Mouse (Mus musculus): ENCODE measurements around the gene Polg2. TPM values are rescaled to one million over a fixed set of nuclear protein-coding genes. Genes with fewer than 3 reads are reported as not detected.

The Polg2 gene
- total and polyA plus RNA-seq, 3 experiments = 12.1 to 12.5 (median 12.3) TPM

DNA sequence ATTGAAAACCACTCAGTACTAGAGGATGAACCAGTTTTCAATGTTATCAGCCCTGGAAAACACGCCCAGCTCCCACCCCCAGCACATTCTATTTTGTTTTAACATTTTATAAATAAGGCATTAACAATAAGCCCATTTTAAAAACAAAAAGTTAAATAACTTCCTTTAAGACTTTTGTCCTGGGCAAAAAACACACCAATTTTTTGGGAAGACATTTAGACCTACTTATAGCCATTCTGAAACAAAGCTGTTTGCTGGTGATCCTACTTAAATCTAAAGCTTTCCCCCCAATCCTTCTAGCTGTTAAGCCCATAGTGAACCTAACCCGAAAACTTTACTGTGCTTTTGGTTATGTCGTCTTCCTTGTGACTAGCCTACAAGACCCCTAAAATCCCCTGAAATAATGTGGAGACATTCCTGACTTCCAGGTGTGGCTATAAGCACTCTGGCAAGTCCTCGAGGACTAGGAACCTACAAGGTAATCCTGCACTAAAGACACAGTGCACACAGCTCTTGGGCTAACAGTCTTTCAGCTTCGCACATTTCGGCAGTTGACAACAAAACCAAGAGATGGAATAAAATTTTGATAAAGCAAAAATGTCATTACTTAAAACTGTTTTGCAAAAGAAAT is 1.4 kb upstream of the Polg2 start:
- dilution Hi-C loops (cut with MboI; ENCODE audit: extremely low pct_ligation_motif_present, extremely low pct_unique_long_range_greater_than_20kb, low sequenced_read_pairs) = no loop called here
- Histone ChIP-seq H3K27ac (ENCODE audit: insufficient read depth, low read depth) (no peak overlapping the region), H3K4me1 (ENCODE audit: control insufficient read depth in 1 of 2, insufficient read depth in 2 of 2) (peaks cover 4 to 63% of the 10 kb centered on the region in 2 experiments; a peak in 2 of 4 replicates), H3K9ac (ENCODE audit: insufficient read depth, low read depth) (no peak overlapping the region), H3K4me3 (replicated peaks in 1 of 3; ENCODE audit: low read depth in 2 of 3, low read length in 2 of 3, poor library complexity in 1 of 3) (no peak overlapping the region), H3K36me3 (replicated peaks in 1 of 2; ENCODE audit: control insufficient read depth in 1 of 2, insufficient read depth in 1 of 2, low read length in 1 of 2) (peaks cover 49 to 67% of the 10 kb centered on the region in 2 experiments), H3K79me2 (replicated peaks; ENCODE audit: control insufficient read depth, extremely low read depth, insufficient read depth, poor library complexity, severe bottlenecking) (peaks cover 61% of the 10 kb centered on the region), H3K27me3 (replicated peaks) (no peaks in the 10 kb centered on the region), H3K9me3 (replicated peaks; ENCODE audit: low read length) (no peaks in the 10 kb centered on the region), H3K4me2 (ENCODE audit: insufficient read depth, low read depth, poor library complexity, severe bottlenecking) (no peak overlapping the region; the same call in 1 of the 2 replicates)
- in situ Hi-C loops (cut with MboI; ENCODE audit: low pct_ligation_motif_present, low pct_unique_long_range_greater_than_20kb, low sequenced_read_pairs) = no loop called here
- DNase-seq (ENCODE audit: extremely low read depth) = no peak
- no peak for TF ChIP-seq JUN (IDR thresholded peaks at IDR 0.05; ENCODE audit: insufficient read depth, low read depth, low read length)
- no peak for TF ChIP-seq KAT2A (IDR thresholded peaks at IDR 0.05; ENCODE audit: insufficient replicate concordance, low read length)
- TF ChIP-seq MAZ (IDR thresholded peaks at IDR 0.05; ENCODE audit: low read depth, low read length) = no peak
- no peak for TF ChIP-seq MEF2A (IDR thresholded peaks at IDR 0.05; ENCODE audit: borderline replicate concordance, low read depth, low read length)
- no peak for TF ChIP-seq MAX (IDR thresholded peaks at IDR 0.05; ENCODE audit: low read length)
- TF ChIP-seq TCF12 (IDR thresholded peaks at IDR 0.05; ENCODE audit: low read depth, low read length) = no peak
- TF ChIP-seq E2F4 (IDR thresholded peaks at IDR 0.05; ENCODE audit: insufficient replicate concordance, low read depth, low read length) = no peak
- TF ChIP-seq ELF1 (IDR thresholded peaks at IDR 0.05; ENCODE audit: low read depth, low read length) = no peak
- no peak for TF ChIP-seq MAFK (IDR thresholded peaks at IDR 0.05; ENCODE audit: insufficient replicate concordance, low read length)
- TF ChIP-seq POLR2AphosphoS2 (IDR thresholded peaks at IDR 0.05; ENCODE audit: low read depth, low read length) = 0 out of 2 replicates have a peak, but pooled peaks have one; percentile 0
- no peak for TF ChIP-seq PAX5 (IDR thresholded peaks at IDR 0.05; ENCODE audit: low read length)
- no peak for TF ChIP-seq ETS1 (conservative IDR thresholded peaks at IDR 0.05; ENCODE audit: low read depth, low read length)
- TF ChIP-seq ZNF384 (IDR thresholded peaks at IDR 0.05; ENCODE audit: low read depth, low read length) = no peak
- TF ChIP-seq MXI1 (IDR thresholded peaks at IDR 0.05; ENCODE audit: low read depth, low read length) = no peak
- TF ChIP-seq SIN3A (IDR thresholded peaks at IDR 0.05; ENCODE audit: low read length) = 0 out of 2 replicates have a peak, but pooled peaks have one; percentile 28
- no peak for TF ChIP-seq GABPA (IDR thresholded peaks at IDR 0.05; ENCODE audit: insufficient replicate concordance, low read depth, low read length)
- TF ChIP-seq JUND (conservative IDR thresholded peaks at IDR 0.05; ENCODE audit: low read depth, low read length) = no peak
- no peak for TF ChIP-seq USF2 (conservative IDR thresholded peaks at IDR 0.05; ENCODE audit: low read depth, low read length)
- no peak for TF ChIP-seq SMC3 (IDR thresholded peaks at IDR 0.05; ENCODE audit: low read depth, low read length)
- TF ChIP-seq NELFE (IDR thresholded peaks at IDR 0.05; ENCODE audit: low read depth, low read length) = peak; percentile 31; the same call in 1 of the 2 replicates
- no peak for TF ChIP-seq UBTF (IDR thresholded peaks at IDR 0.05; ENCODE audit: low read depth, low read length)
- TF ChIP-seq CHD2 (IDR thresholded peaks at IDR 0.05; ENCODE audit: low read length) = no peak
- TF ChIP-seq CTCF (conservative IDR thresholded peaks at IDR 0.05 in 1 of 2, IDR thresholded peaks at IDR 0.05 in 1 of 2; ENCODE audit: low read depth in 2 of 2, low read length in 2 of 2) = no peak
- TF ChIP-seq ZC3H11A (IDR thresholded peaks at IDR 0.05; ENCODE audit: low read depth, low read length) = no peak
- TF ChIP-seq ZMIZ1 (IDR thresholded peaks at IDR 0.05; ENCODE audit: low read depth, low read length) = 0 out of 2 replicates have a peak, but pooled peaks have one; percentile 46
- no peak for TF ChIP-seq RCOR1 (conservative IDR thresholded peaks at IDR 0.05; ENCODE audit: low read depth, low read length)
- no peak for TF ChIP-seq CHD1 (IDR thresholded peaks at IDR 0.05; ENCODE audit: low read depth, low read length)
- TF ChIP-seq ZKSCAN1 (IDR thresholded peaks at IDR 0.05; ENCODE audit: borderline replicate concordance, low read depth, low read length) = no peak
- TF ChIP-seq TBP (conservative IDR thresholded peaks at IDR 0.05; ENCODE audit: low read depth, low read length) = no peak
- TF ChIP-seq USF1 (IDR thresholded peaks at IDR 0.05; ENCODE audit: low read depth, low read length) = no peak
- no peak for TF ChIP-seq HCFC1 (IDR thresholded peaks at IDR 0.05; ENCODE audit: low read depth, low read length)
- no peak for TF ChIP-seq IRF4 (IDR thresholded peaks at IDR 0.05; ENCODE audit: low read depth, low read length)
- peak; percentile 49 for TF ChIP-seq POLR2A (IDR thresholded peaks at IDR 0.05; ENCODE audit: low read depth, low read length)
- no peak for TF ChIP-seq BHLHE40 (IDR thresholded peaks at IDR 0.05; ENCODE audit: low read depth, low read length)
- TF ChIP-seq RAD21 (IDR thresholded peaks at IDR 0.05; ENCODE audit: low read depth, low read length) = no peak
- TF ChIP-seq EP300 (IDR thresholded peaks at IDR 0.05; ENCODE audit: low read length) = no peak
